Mouse (Mus musculus) embryonic facial prominence, embryonic 15.5 days (tissue): ENCODE measurements at regions not wholly inside any gene's neighbourhood (a gene's known extent, or its start where the extent isn't known, plus 50 kb on each side); places are given as distances from the start of the nearest gene placed in this dataset.

Experiments used
- ATAC-seq: fragments of 200-750 bp; cut with Nextera tagmentation; 2 replicates; pipeline ENCODE4 v1.8.0; 2017; ENCODE audit warnings: low read depth, moderate TSS enrichment; ENCODE audit not compliant: insufficient number of reproducible peaks, low FRiP score, low TSS enrichment
- H3K27ac ChIP-seq: fragments of 300-500 bp; sonication (generic); replicated peaks from 2 replicates; pipeline ENCODE4 v1.5.1; 2015; ENCODE audit warnings: mild to moderate bottlenecking, inconsistent platforms
- H3K27me3 ChIP-seq: fragments of 300-500 bp; sonication (generic); 2 replicates; pipeline ENCODE4 v1.6.1; 2015; ENCODE audit warnings: inconsistent platforms
- H3K36me3 ChIP-seq: fragments of 300-500 bp; sonication (generic); 2 replicates; pipeline ENCODE4 v1.6.1; 2015; ENCODE audit warnings: mild to moderate bottlenecking, inconsistent platforms
- H3K4me1 ChIP-seq: fragments of 300-500 bp; sonication (generic); 2 replicates; pipeline ENCODE4 v1.6.1; 2015; ENCODE audit warnings: inconsistent platforms
- H3K4me2 ChIP-seq: fragments of 300-500 bp; sonication (generic); replicated peaks from 2 replicates; pipeline ENCODE4 v1.6.1; 2015; ENCODE audit warnings: mild to moderate bottlenecking, inconsistent platforms
- H3K4me3 ChIP-seq: fragments of 300-500 bp; sonication (generic); replicated peaks from 2 replicates; pipeline ENCODE4 v1.5.1; 2015; ENCODE audit warnings: mild to moderate bottlenecking, inconsistent platforms
- H3K9ac ChIP-seq: fragments of 300-500 bp; sonication (generic); 2 replicates; pipeline ENCODE4 v1.6.1; 2015; ENCODE audit warnings: inconsistent platforms
- H3K9me3 ChIP-seq: fragments of 300-500 bp; sonication (generic); replicated peaks from 2 replicates; pipeline ENCODE4 v1.6.1; 2016; ENCODE audit warnings: inconsistent platforms
- WGBS: fragments of 180-500 bp; shearing (Covaris S2); methylation state at CpG from one replicate; pipeline ENCODE4 v1.1.7; 2015; 5-methylcytosine and 5-hydroxymethylcytosine counted together

- no peak overlapping the region for H3K4me2 ChIP-seq
- H3K4me1 ChIP-seq = no peaks in the 10 kb centered on the region
- H3K27ac ChIP-seq = no peak overlapping the region
- 75% methylated on average over 1 of the region's 1 CpGs for WGBS
- H3K36me3 ChIP-seq = no peaks in the 10 kb centered on the region
- H3K27me3 ChIP-seq = no peaks in the 10 kb centered on the region
- H3K9ac ChIP-seq = no peak overlapping the region
- H3K9me3 ChIP-seq = no peaks in the 10 kb centered on the region
- H3K4me3 ChIP-seq = no peak overlapping the region
- no peak for ATAC-seq
Measured at GRCm38 (mm10) chr9:40603521-40603920, 66.9 kb upstream of the Gm21915 start.

- Histone ChIP-seq H3K4me2 (no peak overlapping the region), H3K9me3 (no peaks in the 10 kb centered on the region), H3K36me3 (no peaks in the 10 kb centered on the region), H3K4me3 (no peak overlapping the region), H3K27ac (no peak overlapping the region), H3K27me3 (no peaks in the 10 kb centered on the region), H3K4me1 (no peaks in the 10 kb centered on the region), H3K9ac (no peak overlapping the region)
- no peak for ATAC-seq
- WGBS = 69% methylated on average over 7 of the region's 7 CpGs
Measured at GRCm38 (mm10) chr9:40598431-40598831, 67.2 kb upstream of the Gramd1b start.

GRCm38 (mm10) chr9:40587421-40587820 lies 56.2 kb upstream of the Gramd1b start:
- WGBS = 67% methylated on average over 2 of the region's 2 CpGs
- no peaks in the 10 kb centered on the region for H3K27me3 ChIP-seq
- H3K4me1 ChIP-seq = no peaks in the 10 kb centered on the region
- no peak for ATAC-seq
- no peak overlapping the region for H3K4me3 ChIP-seq
- no peaks in the 10 kb centered on the region for H3K9me3 ChIP-seq
- H3K36me3 ChIP-seq = no peaks in the 10 kb centered on the region
- H3K9ac ChIP-seq = no peak overlapping the region
- no peak overlapping the region for H3K27ac ChIP-seq
- H3K4me2 ChIP-seq = no peak overlapping the region

GRCm38 (mm10) chr9:40586581-40586980 lies 55.4 kb upstream of the Gramd1b start:
- H3K4me2 ChIP-seq = no peak overlapping the region
- WGBS = 43% methylated on average over 7 of the region's 7 CpGs

GRCm38 (mm10) chr9:40583554-40583953 lies 52.4 kb upstream of the Gramd1b start:
- no peak overlapping the region for H3K9ac ChIP-seq
- H3K9me3 ChIP-seq = no peaks in the 10 kb centered on the region
- no peak overlapping the region for H3K4me2 ChIP-seq
- H3K4me1 ChIP-seq = no peaks in the 10 kb centered on the region
- H3K27ac ChIP-seq = no peak overlapping the region
- H3K27me3 ChIP-seq = no peaks in the 10 kb centered on the region
- H3K36me3 ChIP-seq = no peaks in the 10 kb centered on the region
- WGBS = 57% methylated on average over 11 of the region's 11 CpGs
- no peak overlapping the region for H3K4me3 ChIP-seq
- ATAC-seq = no peak

More at GRCm38 (mm10) chr9:40586581-40586980, 55.4 kb upstream of the Gramd1b start:
- Histone ChIP-seq H3K4me3 (no peak overlapping the region), H3K9ac (no peak overlapping the region), H3K36me3 (no peaks in the 10 kb centered on the region), H3K9me3 (no peaks in the 10 kb centered on the region), H3K27ac (no peak overlapping the region), H3K4me1 (no peaks in the 10 kb centered on the region), H3K27me3 (no peaks in the 10 kb centered on the region)
- ATAC-seq = no peak

- ATAC-seq = no peak
- Histone ChIP-seq H3K36me3 (no peaks in the 10 kb centered on the region), H3K4me2 (no peak overlapping the region), H3K9ac (no peak overlapping the region), H3K4me1 (no peaks in the 10 kb centered on the region), H3K9me3 (no peaks in the 10 kb centered on the region), H3K4me3 (no peak overlapping the region), H3K27ac (no peak overlapping the region), H3K27me3 (no peaks in the 10 kb centered on the region)
- 59% methylated on average over 2 of the region's 2 CpGs for WGBS
Measured at GRCm38 (mm10) chr9:40581854-40582253, 50.7 kb upstream of the Gramd1b start.
